Mouse (Mus musculus) adrenal gland, adult 8-10 months (tissue): ENCODE results near the gene Casp2. TPM values are rescaled to one million over a fixed set of nuclear protein-coding genes. Genes with fewer than 3 reads are reported as not detected.
A peak's percentile ranks its signal among the peaks of the same experiment; 100 is the strongest.

ENCODE experiments used
- DNase-seq: peaks from one replicate; pipeline ENCODE4 v3.0.0; 2022
- total RNA-seq, 4 experiments: library from RNA; stranded (reverse); gene quantifications; 2 replicates each; pipeline ENCODE4 v1.2.4; 2022

The Casp2 gene
- total RNA-seq, 4 experiments from 2014 or later: 20.1 to 27.2 (median 26.3) TPM

DNA sequence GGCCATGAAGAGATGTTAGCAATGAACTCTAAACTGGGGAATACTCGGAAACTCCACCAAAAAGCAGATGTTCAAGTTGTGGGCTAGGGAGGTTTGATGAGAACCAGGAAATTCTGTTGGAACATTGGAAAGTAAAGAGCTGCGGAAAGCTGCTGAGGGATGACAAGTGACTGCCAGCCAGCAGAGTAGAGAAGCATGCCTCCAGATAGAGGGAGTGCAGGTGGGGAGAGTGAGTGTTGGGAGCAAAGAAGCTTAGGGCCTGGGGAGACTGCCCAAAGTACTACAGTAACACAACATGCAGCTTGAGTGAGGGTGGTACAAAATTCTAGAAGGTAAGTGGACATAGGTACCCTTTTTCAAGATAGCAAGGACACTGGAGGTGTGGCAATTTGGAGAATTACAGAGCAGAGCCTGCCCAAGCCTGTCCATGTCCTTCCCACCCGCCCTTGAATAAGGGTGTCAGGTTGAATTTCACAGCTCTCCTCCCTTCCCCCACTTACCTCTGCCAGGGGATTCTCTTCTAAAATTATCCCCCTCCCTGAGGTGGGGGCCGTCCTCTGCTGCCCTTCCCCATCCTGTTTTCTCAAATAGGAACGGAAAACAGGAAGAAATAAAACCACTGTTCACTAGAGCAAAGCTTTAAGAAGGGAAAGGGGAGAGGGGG is 18.2 kb downstream of the Casp2 start:
- DNase-seq: no peak

DNA sequence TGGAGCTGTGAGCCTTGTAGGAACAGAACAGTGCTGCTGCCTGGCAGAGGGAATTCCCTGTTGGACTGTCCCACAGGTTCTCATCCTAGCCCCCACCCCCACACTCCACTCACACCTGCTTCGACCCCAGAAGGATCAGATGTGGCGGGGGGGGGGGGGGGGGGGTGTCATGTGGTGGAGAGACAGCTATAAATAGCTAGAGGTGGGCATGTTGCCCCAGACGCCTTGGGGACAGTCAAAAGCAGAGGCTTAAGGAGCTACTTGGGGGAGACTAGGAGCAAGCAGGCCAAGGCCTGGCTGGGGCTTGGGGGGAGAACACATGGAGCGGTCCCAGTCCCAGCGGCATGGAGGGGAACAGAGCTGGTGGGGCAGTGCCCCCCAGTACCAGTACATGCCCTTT is 21.7 kb downstream of the Casp2 start, which contains the start of gene Clcn1:
Clcn1 (plus strand) TSS at position 238 of the 400 bp plus-strand sequence.
- no peak for DNase-seq

DNA sequence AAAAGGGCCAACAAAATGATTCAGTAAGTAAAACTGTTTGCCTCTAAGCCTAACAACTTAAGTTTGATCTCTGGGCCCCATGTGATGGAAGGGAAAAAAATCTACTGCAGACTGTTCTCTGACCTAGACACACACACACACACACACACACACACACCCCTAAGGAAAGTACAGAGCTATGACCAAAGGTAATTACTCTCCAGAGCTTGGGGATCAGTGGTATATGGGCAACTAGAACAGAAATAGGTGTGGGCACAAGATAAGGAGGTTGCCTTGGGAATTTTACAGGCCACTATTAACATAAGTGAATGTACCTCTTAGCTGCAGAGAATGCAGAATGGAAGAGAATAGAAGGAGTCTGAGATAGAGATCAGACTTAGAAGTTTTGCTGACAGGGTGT is 22.8 kb downstream of the Casp2 start:
- DNase-seq: no peak

DNA sequence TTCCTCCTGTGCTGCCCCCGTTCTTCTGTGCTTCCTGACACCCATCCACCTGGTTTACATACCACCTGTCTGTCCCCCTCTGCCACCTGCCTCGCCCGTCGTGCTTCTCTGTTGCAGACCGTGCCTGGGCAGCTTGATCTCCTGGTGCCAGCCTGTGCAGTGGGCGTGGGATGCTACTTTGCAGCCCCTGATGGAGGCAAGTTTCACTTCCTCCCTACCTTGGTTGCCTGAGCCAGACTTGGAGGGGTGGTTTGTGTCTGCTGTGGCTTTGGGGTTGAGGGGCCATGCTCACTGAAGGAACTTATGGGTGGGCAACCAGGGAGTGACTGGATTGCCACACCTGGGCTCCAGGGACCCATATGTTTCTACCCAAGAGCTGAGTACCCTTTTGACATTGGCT is 28.5 kb downstream of the Casp2 start:
- DNase-seq: no peak

DNA sequence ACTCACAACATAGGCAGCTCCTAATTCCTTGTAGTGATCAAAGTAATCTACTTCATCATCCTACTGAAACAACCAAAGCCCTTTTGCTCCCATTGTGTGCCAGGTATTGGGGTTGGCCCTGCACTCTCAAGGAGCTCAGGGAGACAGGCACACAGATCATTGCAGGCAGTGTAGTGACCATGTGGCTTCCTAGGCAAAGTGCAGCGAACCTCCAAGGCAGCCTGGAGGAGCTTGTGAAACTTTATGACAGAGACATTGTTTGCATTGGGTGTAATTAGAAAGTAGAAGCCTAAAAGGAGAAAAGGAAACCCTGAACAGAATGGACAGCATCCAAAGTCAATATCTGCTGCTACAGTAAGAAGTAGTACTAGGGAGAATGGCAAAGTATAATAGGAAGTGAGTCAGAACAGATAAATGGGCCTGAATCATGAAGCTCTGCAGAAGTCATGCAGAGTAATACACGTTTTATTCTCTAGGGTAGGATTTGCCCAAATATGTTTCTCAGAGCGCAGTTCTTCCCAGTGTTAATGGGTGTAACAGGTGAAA is 30.8 kb downstream of the Casp2 start:
- no peak for DNase-seq

DNA sequence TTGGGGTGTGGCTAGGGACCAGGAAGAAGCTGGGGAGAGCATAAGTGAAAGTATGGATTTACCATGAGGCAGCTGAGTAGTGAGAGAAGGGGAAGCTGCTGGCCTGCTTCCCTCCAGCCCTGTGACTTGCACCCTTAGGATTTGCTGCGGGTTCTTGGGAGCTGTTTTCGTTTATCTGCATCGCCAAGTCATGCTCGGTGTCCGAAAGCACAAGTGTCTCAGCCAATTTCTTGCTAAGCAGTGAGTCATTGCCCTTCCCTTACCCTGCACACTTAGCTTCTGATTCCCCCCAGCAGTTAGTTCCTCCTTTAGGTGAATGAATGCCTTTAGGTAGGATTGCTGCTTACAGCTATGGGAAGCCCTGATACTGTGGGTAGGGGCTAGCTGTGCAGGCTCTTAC is 34.6 kb downstream of the Casp2 start:
- DNase-seq: no peak

DNA sequence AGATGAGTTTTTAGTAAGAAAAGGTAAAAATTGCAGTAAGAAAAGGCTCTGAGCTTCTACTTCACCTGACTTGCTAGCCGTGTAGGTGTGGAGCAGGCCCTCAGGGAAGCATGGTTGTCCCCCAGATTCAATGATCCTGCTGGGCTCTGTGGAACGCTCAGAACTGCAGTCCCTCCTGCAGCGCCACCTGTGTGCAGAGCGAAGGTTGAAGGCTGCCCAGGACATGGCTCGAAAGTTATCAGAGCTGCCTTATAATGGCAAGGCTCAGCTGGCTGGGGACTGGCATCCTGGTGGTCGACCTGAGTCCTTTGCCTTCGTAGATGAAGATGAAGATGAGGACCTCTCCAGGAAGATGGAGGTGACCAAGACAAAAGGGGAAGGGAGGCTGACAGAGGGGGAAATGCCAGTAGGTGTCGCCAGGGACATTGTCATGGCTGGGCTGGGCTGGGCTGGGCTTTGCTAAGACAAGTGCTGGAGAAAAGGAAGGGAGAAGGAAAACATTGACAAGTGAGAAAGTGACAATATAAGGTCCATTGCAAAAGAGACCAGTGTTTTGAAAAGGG is 45.1 kb downstream of the Casp2 start:
- DNase-seq: no peak

DNA sequence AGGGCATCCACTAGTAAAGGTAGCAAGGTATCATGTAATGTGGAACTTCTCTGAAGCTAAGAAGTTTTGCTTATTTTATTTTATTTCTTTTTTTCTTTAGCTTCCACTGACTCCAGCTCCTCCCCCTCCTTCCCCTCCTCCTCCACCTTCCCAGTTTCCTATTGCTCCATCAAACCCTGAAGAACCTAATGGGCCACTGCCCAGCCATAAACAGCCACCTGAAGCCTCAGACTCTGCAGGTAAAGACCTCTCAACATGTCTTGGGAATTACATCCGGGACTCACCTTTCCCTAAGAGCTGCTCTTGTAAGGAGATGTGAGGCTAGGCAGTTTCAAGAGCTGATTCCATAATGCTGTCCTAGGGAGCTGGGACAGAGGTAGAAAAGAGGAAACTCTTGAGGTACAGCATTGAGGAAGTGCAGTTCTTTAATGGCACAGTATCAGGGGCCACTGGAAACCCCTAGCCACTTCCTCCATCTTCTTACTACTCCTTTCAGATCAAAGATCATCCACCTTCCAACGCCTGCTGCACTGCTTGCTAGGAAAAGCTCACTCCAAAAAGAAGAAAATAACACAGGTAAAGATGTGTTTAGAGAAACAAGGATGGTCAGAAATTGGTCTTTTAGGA is 45.8 kb downstream of the Casp2 start:
- DNase-seq: no peak

DNA sequence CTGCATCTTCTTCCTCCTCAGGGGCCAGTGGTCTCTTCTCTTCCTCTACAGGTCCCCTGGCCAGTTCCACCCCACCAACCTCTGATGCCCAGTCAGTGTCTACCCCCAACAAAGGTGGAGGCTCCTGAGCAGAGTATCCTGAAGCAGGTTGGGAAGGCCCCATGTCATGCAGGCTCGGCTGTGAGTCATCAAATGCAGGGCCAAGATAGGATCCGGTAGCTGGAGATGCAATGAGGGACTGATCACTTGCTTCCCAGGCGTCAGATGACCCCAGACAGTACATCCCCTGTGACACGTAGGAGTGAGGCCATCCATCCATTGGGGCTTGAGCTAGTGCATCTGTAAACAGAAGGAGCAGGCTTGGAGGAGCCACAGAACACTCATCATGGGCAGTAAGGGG is 53.5 kb downstream of the Casp2 start:
- DNase-seq: no peak

DNA sequence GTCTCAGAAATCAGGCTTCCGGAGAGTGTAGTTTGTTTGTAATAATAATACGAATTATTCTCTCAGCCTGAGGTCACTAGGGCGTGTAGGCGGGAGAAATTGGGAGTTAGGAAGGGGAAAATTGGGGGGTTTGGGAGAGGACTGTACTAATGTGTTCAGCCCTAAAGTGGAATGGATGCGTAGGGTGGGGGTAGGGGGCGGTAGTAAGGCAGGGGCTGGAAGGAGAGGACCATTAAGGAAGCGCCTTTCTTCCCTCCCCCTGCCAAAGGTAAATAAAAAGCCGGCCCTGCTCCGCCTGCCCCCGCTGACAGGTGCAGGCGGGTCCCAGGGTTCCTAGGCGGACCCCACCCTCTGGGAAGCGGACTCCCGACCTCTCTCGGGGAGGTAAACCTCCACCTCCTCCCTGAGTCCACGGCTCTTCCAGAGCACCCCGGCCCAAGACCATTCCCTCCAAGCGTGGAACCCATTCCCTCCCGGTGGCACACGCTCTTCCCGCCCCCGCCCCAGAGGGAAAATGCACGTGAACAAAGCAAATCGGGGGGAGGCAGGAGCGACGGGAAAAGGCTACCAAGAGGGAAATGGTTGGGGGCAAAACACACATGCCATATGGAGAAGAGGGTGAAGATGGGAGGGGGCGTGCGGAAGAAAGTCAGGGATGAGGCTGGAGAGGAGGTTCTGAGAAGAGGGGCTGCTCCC is 58.7 kb downstream of the Casp2 start:
- DNase-seq: no peak

DNA sequence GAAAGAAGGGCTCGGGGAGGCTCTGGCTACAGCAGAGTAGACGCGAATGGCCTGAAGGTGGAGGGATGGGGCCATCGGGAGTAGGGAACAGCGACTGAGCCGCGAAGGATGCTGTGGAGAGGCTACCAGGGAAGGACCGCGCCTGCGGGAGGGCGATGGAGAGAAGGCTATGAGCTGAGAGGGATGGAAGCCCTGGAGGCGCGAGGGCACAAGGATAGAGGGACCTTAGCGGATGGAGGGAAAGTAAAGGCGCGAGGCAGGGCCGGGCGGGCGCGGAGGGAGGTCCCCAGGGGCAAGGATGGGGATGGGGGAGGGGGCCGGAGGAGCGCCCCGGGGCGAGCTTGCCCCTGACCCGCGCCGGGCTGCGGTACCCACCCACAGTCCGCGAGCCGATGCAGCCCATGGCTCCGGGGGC is 59.3 kb downstream of the Casp2 start:
- DNase-seq: no peak

DNA sequence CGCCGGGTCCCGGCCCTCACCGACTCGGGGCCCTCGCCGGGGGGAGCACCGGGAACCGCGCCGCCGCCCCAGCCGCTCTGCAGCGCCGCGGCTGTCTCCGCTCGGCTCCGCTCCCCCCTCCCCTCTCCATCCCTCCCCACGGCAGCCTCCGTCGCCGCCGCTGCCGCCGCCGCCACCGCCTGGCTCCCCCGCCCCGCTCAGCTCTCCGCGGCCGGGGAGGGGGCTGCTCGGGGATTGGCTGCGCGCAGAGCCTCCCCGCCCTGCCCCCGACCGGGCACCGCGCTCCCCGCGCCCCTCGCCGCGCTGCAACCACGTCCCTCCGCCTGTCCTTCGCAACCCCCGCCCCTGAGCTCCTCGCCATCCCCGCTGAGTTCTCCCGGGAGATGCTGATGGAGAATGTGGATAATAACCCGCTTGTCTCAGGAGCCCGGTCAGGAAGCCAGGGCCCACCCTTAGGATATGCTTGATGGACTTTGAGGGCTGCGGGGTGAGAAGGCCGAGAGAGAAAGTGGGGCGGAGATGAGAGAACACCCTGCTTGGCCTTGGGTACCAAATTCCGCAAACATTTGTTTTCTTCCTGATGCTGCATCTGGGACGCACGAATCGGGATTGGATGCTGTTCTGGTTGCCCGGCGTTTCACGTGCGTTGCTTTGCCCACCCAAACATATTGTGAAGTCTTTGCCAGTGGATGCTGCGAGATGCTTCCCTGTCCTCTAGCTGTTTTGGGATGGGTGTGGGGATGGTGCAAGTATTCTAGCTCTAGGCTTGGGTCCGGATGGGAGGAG is 59.9 kb downstream of the Casp2 start, which contains the start of gene Fam131b:
Fam131b (minus strand) TSS at position 162 of the 786 bp plus-strand sequence.
- no peak for DNase-seq

DNA sequence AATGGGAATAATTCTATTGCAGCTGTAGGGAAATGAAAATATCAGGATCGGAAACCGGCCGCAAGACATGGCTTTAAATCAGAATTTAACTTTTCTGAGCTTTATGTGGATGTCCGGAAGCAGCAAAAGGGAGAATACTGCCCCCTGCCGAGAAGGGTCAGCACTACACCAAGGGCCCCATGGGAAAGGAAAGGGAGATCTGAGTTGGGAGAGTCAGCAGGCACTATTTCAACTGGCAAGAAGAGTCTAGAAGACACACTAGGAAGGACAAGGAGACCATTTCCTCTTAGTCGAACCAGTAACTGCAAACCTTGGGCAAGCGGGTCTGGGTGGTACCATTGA is 60.5 kb downstream of the Casp2 start:
- DNase-seq: peak; percentile 33

DNA sequence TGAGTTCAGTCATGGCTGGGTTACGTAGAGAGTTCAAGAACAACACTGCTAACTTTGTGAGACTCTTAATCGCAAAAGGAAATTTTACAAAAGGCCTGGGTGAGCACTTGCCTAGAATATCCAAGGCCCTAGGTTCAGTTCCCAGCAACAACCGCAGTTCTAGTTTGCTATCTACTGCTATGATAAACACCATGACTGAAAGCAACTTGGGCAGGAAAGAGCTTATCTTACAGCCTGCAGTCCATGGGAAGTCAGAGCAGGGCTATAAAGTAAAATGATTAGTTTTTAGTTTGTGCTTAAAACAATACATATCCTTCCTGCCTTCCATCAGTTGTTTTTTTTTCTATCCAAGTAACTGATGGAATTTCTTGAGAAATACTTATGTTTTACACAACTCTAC is 61.7 kb downstream of the Casp2 start:
- no peak for DNase-seq

DNA sequence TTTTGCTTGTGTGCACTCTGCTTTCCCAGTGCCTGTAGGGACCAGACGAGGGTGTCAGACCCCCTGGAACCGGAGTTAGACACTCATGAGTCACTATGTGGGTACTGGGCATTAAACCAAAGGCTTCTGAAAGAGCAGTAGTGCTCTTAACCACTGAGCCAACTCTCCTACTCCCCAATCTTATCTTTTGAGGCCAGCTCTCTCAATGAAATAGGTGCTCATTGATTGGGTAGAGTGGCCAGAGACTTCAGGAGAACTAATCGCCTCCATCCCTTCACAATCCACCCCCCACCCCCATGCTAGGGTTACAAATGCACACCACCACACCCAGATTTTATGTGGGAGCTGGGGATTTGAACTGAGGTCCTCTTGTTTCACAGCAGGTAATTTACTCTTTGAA is 64.0 kb downstream of the Casp2 start:
- DNase-seq: no peak

DNA sequence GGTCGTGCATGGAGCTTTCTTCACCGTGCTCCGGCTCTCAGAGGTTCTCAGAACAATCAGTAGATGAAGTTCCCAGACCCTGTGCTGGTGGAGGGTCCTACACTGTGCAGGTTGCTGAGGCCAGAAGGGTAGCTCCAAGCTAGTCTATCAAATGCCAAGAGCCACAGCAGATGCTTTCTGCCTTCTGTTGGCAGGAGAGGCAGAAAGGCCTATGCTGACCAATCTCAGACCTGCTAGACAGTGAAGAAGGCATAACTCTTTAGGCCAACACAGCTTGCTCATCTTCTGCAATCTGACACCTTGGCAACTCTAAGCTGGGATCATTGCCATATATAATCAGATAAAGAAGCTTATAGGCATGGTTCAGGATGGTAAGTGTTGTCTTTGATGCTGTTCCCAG is 65.4 kb downstream of the Casp2 start:
- DNase-seq: no peak

DNA sequence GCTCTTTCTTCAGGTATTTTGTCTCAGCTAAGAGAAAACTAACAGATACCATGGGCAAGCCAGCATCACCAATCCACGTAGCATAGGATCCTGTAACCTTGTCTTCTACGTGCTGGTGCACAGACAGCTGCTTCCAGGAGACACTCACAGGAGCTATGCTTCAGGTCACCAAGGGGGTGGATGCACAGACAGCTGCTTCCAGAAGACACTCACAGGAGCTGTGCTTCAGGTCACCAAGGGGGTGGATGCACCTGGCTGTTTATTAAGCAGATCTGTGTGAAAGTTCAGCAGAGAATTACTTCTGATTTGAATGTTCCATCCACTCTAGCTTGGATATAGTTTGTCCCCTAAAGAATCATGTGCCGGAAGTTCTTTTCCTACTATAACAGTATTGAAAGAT is 66.2 kb downstream of the Casp2 start:
- DNase-seq: no peak

Other genes with a start within 250 kb of the Casp2 start
- not detected for gene Sva, start 226.6 kb upstream of the Casp2 start, total RNA-seq
- gene Tas2r139, start 124.0 kb upstream of the Casp2 start, total RNA-seq: not detected
- not detected for gene Tas2r144, start 49.7 kb upstream of the Casp2 start, total RNA-seq
- 100 to 1,000 TPM in 2 of 4 experiments, 10 to 100 TPM in 2; 66.8 to 415 (median 181) TPM for gene Gstk1, start 19.1 kb upstream of the Casp2 start, total RNA-seq
- gene Tmem139, start 3.0 kb upstream of the Casp2 start, total RNA-seq: 1 to 10 TPM in 2 of 4 experiments, under 1 TPM in 1, not detected in 1; 0.27 to 4.7 (median 4.5) TPM
- gene Clcn1, start 21.7 kb downstream of the Casp2 start, total RNA-seq: under 1 TPM in 2 of 4 experiments, not detected in 2; 0.13 to 0.68 TPM
- gene Fam131b, start 59.7 kb downstream of the Casp2 start, total RNA-seq: under 1 TPM; 0.12 to 0.23 (median 0.15) TPM
- 100 to 1,000 TPM in 1 of 4 experiments, 10 to 100 TPM in 3; 78.9 to 118 (median 89.4) TPM for gene Zyx, start 84.6 kb downstream of the Casp2 start, total RNA-seq
- 1 to 10 TPM in 2 of 4 experiments, under 1 TPM in 2; 0.46 to 1.6 (median 0.99) TPM for gene Epha1, start 108.3 kb downstream of the Casp2 start, total RNA-seq
- 1 to 10 TPM; 1.9 to 7.8 (median 3.5) TPM for gene Tas2r143, start 135.3 kb downstream of the Casp2 start, total RNA-seq
- gene Tas2r135, start 140.4 kb downstream of the Casp2 start, total RNA-seq: 1 to 10 TPM in 3 of 4 experiments, under 1 TPM in 1; 1.00 to 5.7 (median 2.6) TPM
- 1 to 10 TPM in 2 of 4 experiments, under 1 TPM in 1, not detected in 1; 0.77 to 2.5 (median 2.4) TPM for gene Tas2r126, start 169.6 kb downstream of the Casp2 start, total RNA-seq
- not detected for gene Olfr458, start 200.2 kb downstream of the Casp2 start, total RNA-seq
- gene Olfr457, start 211.3 kb downstream of the Casp2 start, total RNA-seq: not detected
- not detected for gene Olfr456, start 222.2 kb downstream of the Casp2 start, total RNA-seq